Mouse (Mus musculus): ENCODE data around the gene Ccdc40.
"Not testable (repeated sequence)": the region's sequence is repeated elsewhere in the genome, so short reads cannot be mapped to it uniquely, and the experiment has no call there.

DNA sequence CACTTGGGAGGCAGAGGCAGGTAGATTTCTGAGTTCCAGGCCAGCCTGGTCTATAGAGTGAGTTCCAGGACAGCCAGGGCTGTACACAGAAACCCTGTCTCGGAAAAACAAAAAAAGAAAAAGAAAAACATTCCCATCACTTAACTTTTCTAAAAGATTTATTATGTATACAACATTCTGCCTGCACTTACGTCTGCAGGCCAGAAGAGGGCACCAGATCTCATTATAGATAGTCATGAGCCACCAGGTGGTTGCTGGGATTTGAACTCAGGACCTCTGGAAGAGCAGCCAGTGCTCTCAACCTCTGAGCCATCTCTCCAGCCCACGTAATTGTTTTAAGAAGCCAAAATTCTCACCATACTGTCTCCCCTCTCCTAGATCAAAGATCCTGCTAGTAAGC lies 44.1 kb downstream of the Ccdc40 start:
- not testable (repeated sequence) for TF ChIP-seq CTCF (IDR thresholded peaks at IDR 0.05; ENCODE audit: borderline replicate concordance, insufficient read depth, low read length); POLR2A (IDR thresholded peaks at IDR 0.05; ENCODE audit: low read depth, low read length)
